Mouse (Mus musculus) neural tube, embryonic 11.5 days (tissue): ENCODE data around the gene Hyal5. TPM values are rescaled to one million over a fixed set of nuclear protein-coding genes. Genes with fewer than 3 reads are reported as not detected.

Experiments used
- ATAC-seq: fragments of 200-750 bp; cut with Nextera tagmentation; 2 replicates; pipeline ENCODE4 v1.8.0; 2017; ENCODE audit warnings: moderate number of reproducible peaks, mild to moderate bottlenecking, moderate TSS enrichment, moderate library complexity; ENCODE audit not compliant: insufficient read depth, low FRiP score, low TSS enrichment
- DNase-seq: peaks from one replicate; pipeline ENCODE4 v3.0.0-alpha.2; 2015; ENCODE audit warnings: low spot score
- H3K27ac ChIP-seq: fragments of 300-500 bp; sonication (generic); 2 replicates; pipeline ENCODE4 v1.5.1; 2014; ENCODE audit warnings: low read depth, mild to moderate bottlenecking, low read length
- H3K27me3 ChIP-seq: fragments of 300-500 bp; sonication (generic); 2 replicates; pipeline ENCODE4 v1.6.1; 2014; ENCODE audit warnings: mild to moderate bottlenecking, low read length, mixed read lengths; ENCODE audit not compliant: control insufficient read depth, insufficient read depth
- H3K36me3 ChIP-seq: fragments of 300-500 bp; sonication (generic); 2 replicates; pipeline ENCODE4 v1.6.1; 2014; ENCODE audit warnings: mild to moderate bottlenecking, low read length, moderate library complexity, mixed read lengths; ENCODE audit not compliant: control insufficient read depth, insufficient read depth
- H3K4me1 ChIP-seq: fragments of 300-500 bp; sonication (generic); 2 replicates; pipeline ENCODE4 v1.6.1; 2014; ENCODE audit warnings: low read length, mixed read lengths; ENCODE audit not compliant: control insufficient read depth, insufficient read depth
- H3K4me2 ChIP-seq: fragments of 300-500 bp; sonication (generic); 2 replicates; pipeline ENCODE4 v1.6.1; 2014; ENCODE audit warnings: low read depth, mild to moderate bottlenecking, moderate library complexity
- H3K4me3 ChIP-seq: fragments of 300-500 bp; sonication (generic); 2 replicates; pipeline ENCODE4 v1.5.1; 2014; ENCODE audit warnings: low read depth, low read length
- H3K9ac ChIP-seq: fragments of 300-500 bp; sonication (generic); 2 replicates; pipeline ENCODE4 v1.6.1; 2014; ENCODE audit warnings: mild to moderate bottlenecking, low read length
- H3K9me3 ChIP-seq: fragments of 300-500 bp; sonication (generic); 2 replicates; pipeline ENCODE4 v1.6.1; 2016; ENCODE audit warnings: low read length; ENCODE audit not compliant: control insufficient read depth
- WGBS: fragments of 180-500 bp; shearing (Covaris S2); extraction: QIAGEN DNeasy Blood & Tissue Kit; methylation state at CpG from one replicate; pipeline ENCODE4 v1.1.7; 2014; 5-methylcytosine and 5-hydroxymethylcytosine counted together
- polyA plus RNA-seq: library from polyadenylated mRNA; unstranded; fragments of >200 nt; fragmentation: Nextera tagmentation; extraction: Ambion mirVana; gene quantifications from 2 replicates; pipeline ENCODE4 v1.2.1, GENCODE M21; 2014

Gene Hyal5
- polyA plus RNA-seq, 1 experiment from 2014 or later = not detected

DNA sequence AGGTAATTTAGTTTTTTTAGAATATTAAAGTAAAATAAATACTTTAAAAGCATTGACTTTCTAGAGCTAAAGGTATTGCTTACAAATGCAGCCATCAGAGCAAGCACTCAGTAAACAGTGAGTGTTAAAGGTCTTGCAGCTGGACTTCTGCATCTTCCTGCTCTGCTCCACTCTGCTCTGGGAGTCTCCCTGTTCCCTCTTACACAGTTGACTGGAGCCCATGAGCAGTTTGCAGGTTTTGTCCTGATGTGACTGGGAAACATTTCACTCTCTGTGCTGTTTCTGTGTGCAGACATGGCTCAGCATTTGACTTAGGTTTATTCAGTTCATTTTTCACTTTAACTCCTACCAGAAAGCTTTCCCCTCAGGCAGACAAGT is 52.9 kb downstream of the Hyal5 start:
- H3K36me3 ChIP-seq = no peaks in the 10 kb centered on the region
- no peaks in the 10 kb centered on the region for H3K4me1 ChIP-seq
- no peak overlapping the region for H3K4me2 ChIP-seq
- H3K27me3 ChIP-seq = no peaks in the 10 kb centered on the region
- H3K27ac ChIP-seq = no peak overlapping the region
- ATAC-seq (no peak), DNase-seq (no peak)
- no peak overlapping the region for H3K4me3 ChIP-seq
- no peaks in the 10 kb centered on the region for H3K9me3 ChIP-seq
- no peak overlapping the region for H3K9ac ChIP-seq

GRCm38 (mm10) chr6:24913591-24913990 is 55.8 kb downstream of the Hyal5 start:
- ATAC-seq = no peak
- WGBS = 96% methylated on average over 2 of the region's 2 CpGs
- Histone ChIP-seq H3K4me1 (no peaks in the 10 kb centered on the region), H3K9ac (no peak overlapping the region), H3K27ac (no peak overlapping the region), H3K27me3 (no peaks in the 10 kb centered on the region), H3K4me2 (no peak overlapping the region), H3K4me3 (no peak overlapping the region), H3K36me3 (no peaks in the 10 kb centered on the region), H3K9me3 (no peaks in the 10 kb centered on the region)
- no peak for DNase-seq

GRCm38 (mm10) chr6:24925076-24925785 is 67.4 kb downstream of the Hyal5 start:
- Histone ChIP-seq H3K27me3 (no peaks in the 10 kb centered on the region), H3K4me2 (no peak overlapping the region), H3K4me3 (no peak overlapping the region), H3K9ac (no peak overlapping the region), H3K36me3 (no peaks in the 10 kb centered on the region), H3K4me1 (no peaks in the 10 kb centered on the region), H3K9me3 (no peaks in the 10 kb centered on the region), H3K27ac (no peak overlapping the region)
- WGBS = 90% methylated on average over 11 of the region's 11 CpGs
- DNase-seq = no peak
- no peak for ATAC-seq

Other genes with a start within 250 kb of the Hyal5 start
- 45.3 and 46.2 TPM in 2 replicates for gene Wasl, start 193.0 kb upstream of the Hyal5 start, polyA plus RNA-seq
- not detected in 2 replicates for gene Hyal6, start 124.8 kb upstream of the Hyal5 start, polyA plus RNA-seq
- gene Hyal4, start 109.7 kb upstream of the Hyal5 start, polyA plus RNA-seq = not detected in 2 replicates
- gene Spam1, start 66.8 kb upstream of the Hyal5 start, polyA plus RNA-seq = not detected in 2 replicates
- 1.3 and 1.6 TPM in 2 replicates for gene Tmem229a, start 98.3 kb downstream of the Hyal5 start, polyA plus RNA-seq